Mouse (Mus musculus): ENCODE results near the gene Brd4.

DNA sequence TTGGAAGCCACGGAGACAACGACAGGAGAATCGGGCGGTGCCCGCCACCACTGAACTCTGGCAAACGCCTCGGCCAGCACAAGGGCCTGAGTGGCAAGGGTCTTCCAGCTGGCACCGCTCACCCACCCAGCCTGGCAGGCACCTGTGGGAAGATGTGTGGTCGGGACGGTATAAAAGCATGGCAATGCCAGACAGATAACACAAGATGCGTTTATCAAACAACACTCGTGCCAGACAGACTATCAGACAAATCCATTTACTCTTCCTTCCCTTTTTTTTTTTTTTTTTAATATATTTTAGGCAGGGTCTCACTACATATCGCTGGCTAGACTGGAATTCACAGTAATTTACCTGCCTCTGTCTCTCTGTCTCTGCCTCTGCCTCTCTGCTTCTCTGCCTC, 125.7 kb downstream of the Brd4 start:
- TF ChIP-seq CTCF (IDR thresholded peaks at IDR 0.05; ENCODE audit: borderline replicate concordance, control insufficient read depth, extremely low read depth, insufficient read depth, low read length, poor library complexity): no peak
- no peak for TF ChIP-seq POLR2A (IDR thresholded peaks at IDR 0.05; ENCODE audit: control insufficient read depth, extremely low read depth, insufficient read depth, low read length, poor library complexity)
